Mouse (Mus musculus): Measurements from ENCODE around the gene Rab5c. TPM values are rescaled to one million over a fixed set of nuclear protein-coding genes. Genes with fewer than 3 reads are reported as not detected.
A peak's percentile ranks its signal among the peaks of the same experiment; 100 is the strongest.

Rab5c gene
- polyA plus RNA-seq, 1 experiment from 2014 or later: 26.1 TPM

- H3K9me3 ChIP-seq: no peaks in the 10 kb centered on the region
- peak overlapping the region; percentile 46 for H3K4me2 ChIP-seq (replicated peaks)
- peaks cover 29% of the 10 kb centered on the region for H3K36me3 ChIP-seq
- 0 out of 2 replicates have a peak overlapping the region, but pooled peaks have one; percentile 9 for H3K4me3 ChIP-seq (replicated peaks)
- WGBS: 49% methylated on average over 7 of the region's 7 CpGs
- no peak overlapping the region for H3K9ac ChIP-seq
- no peaks in the 10 kb centered on the region for H3K27me3 ChIP-seq (replicated peaks)
- no peak for ATAC-seq
- H3K27ac ChIP-seq: no peak overlapping the region
- H3K4me1 ChIP-seq (replicated peaks): peaks cover 19% of the 10 kb centered on the region; the same call in 1 of the 2 replicates
Observed at GRCm38 (mm10) chr11:100702906-100703305, 35.1 kb downstream of the Rab5c start.

DNA sequence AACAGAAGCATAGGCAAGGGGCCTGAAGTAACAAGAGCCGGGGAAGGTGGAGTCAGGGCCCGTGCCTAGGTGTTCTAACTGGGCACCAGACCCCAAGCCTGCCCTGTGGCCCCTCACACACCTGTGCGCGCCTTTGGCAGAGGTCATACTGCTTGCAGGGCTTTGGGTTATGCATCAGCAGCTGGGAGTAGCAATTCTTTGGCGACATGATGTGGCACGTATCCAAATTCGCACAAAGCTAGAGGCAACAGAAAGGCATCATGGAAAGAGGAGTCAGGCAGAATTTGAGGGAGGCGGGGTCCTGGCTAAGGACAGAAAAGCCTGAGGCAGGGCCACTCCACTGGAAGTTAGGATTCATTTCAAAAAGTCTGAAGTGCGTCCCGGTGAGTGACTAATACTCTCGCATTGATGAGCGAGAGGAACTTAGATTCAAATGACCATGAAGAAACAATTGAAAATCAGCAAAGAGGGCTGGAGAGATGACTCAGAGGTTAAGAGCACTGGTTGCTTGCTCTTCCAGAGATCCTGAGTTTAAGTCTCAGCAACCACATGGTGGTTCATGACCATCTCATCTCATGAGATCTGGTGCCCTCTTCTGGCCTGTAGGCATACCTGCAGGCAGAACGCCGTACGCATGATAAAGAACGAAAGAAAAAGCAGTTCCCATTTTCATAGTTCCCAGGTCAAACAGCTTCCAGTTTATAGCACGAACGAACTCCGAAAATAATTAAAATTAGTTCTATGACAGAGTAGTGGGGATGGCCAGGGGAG lies 35.7 kb downstream of the Rab5c start:
- 0 out of 2 replicates have a peak overlapping the region, but pooled peaks have one; percentile 9 for H3K4me3 ChIP-seq (replicated peaks)
- no peak overlapping the region for H3K9ac ChIP-seq
- no peak overlapping the region for H3K27ac ChIP-seq
- ATAC-seq: peak; percentile 66
- H3K4me1 ChIP-seq (replicated peaks): peaks cover 19% of the 10 kb centered on the region; the same call in 1 of the 2 replicates
- no peaks in the 10 kb centered on the region for H3K9me3 ChIP-seq
- no peaks in the 10 kb centered on the region for H3K27me3 ChIP-seq (replicated peaks)
- 39% methylated on average over 19 of the region's 19 CpGs for WGBS
- H3K4me2 ChIP-seq (replicated peaks): peak overlapping the region; percentile 46
- H3K36me3 ChIP-seq: peaks cover 24% of the 10 kb centered on the region

GRCm38 (mm10) chr11:100701301-100701700 lies 36.7 kb downstream of the Rab5c start:
- Histone ChIP-seq H3K9ac (no peak overlapping the region), H3K4me2 (replicated peaks) (peak overlapping the region; percentile 52), H3K4me3 (replicated peaks) (peak overlapping the region; percentile 14), H3K9me3 (no peaks in the 10 kb centered on the region), H3K27ac (no peak overlapping the region), H3K4me1 (replicated peaks) (peaks cover 19% of the 10 kb centered on the region; the same call in 1 of the 2 replicates), H3K27me3 (replicated peaks) (no peaks in the 10 kb centered on the region), H3K36me3 (peaks cover 16% of the 10 kb centered on the region)
- no peak for ATAC-seq
- 9% methylated on average over 14 of the region's 14 CpGs for WGBS

GRCm38 (mm10) chr11:100700710-100701109 lies 37.3 kb downstream of the Rab5c start:
- 77% methylated on average over 3 of the region's 3 CpGs for WGBS
- no peak overlapping the region for H3K9ac ChIP-seq
- H3K4me2 ChIP-seq (replicated peaks): peak overlapping the region; percentile 52; the same call in 1 of the 2 replicates
- H3K36me3 ChIP-seq: peaks cover 11% of the 10 kb centered on the region
- no peaks in the 10 kb centered on the region for H3K9me3 ChIP-seq
- no peak for ATAC-seq
- no peak overlapping the region for H3K4me3 ChIP-seq (replicated peaks)
- H3K27me3 ChIP-seq (replicated peaks): no peaks in the 10 kb centered on the region
- H3K4me1 ChIP-seq (replicated peaks): peaks cover 19% of the 10 kb centered on the region; the same call in 1 of the 2 replicates
- no peak overlapping the region for H3K27ac ChIP-seq

GRCm38 (mm10) chr11:100697921-100698320 lies 40.1 kb downstream of the Rab5c start:
- no peak for ATAC-seq
- WGBS: 75% methylated on average over 7 of the region's 7 CpGs
- H3K4me3 ChIP-seq (replicated peaks): no peak overlapping the region
- no peak overlapping the region for H3K27ac ChIP-seq
- no peak overlapping the region for H3K4me2 ChIP-seq (replicated peaks)
- H3K36me3 ChIP-seq: no peaks in the 10 kb centered on the region
- no peaks in the 10 kb centered on the region for H3K9me3 ChIP-seq
- peaks cover 14% of the 10 kb centered on the region; the same call in 1 of the 2 replicates for H3K4me1 ChIP-seq (replicated peaks)
- H3K27me3 ChIP-seq (replicated peaks): no peaks in the 10 kb centered on the region
- H3K9ac ChIP-seq: no peak overlapping the region

DNA sequence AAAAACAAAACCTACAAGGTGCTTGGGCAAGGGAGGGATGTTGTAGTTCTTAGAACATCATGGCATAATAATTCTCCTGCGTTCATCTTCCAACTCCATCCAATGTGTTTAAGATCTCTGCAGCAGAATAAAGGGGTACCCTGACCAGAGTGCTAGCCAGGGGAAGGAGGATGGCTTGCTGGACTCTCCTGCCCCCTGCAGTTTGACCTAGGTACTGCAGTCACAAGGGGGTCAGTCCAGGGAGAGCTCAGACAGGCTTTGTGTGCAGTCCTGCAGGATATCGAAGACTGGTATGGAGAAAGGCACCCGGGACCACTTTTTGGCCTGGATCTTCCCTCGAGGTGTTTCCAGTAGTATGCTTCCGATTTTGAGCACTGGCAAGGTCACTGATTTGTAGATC lies 43.1 kb downstream of the Rab5c start:
- Histone ChIP-seq H3K27me3 (replicated peaks) (peaks cover 5% of the 10 kb centered on the region; the same call in 1 of the 2 replicates), H3K9me3 (no peaks in the 10 kb centered on the region), H3K9ac (no peak overlapping the region), H3K4me1 (replicated peaks) (peaks cover 10% of the 10 kb centered on the region; the same call in 1 of the 2 replicates), H3K27ac (no peak overlapping the region), H3K4me2 (replicated peaks) (no peak overlapping the region), H3K36me3 (no peaks in the 10 kb centered on the region), H3K4me3 (replicated peaks) (no peak overlapping the region)
- 38% methylated on average over 5 of the region's 5 CpGs for WGBS
- ATAC-seq: no peak

GRCm38 (mm10) chr11:100693154-100693553 lies 44.9 kb downstream of the Rab5c start:
- no peak overlapping the region for H3K27ac ChIP-seq
- peaks cover 10% of the 10 kb centered on the region; the same call in 1 of the 2 replicates for H3K4me1 ChIP-seq (replicated peaks)
- H3K4me3 ChIP-seq (replicated peaks): no peak overlapping the region
- ATAC-seq: no peak
- 23% methylated on average over 5 of the region's 5 CpGs for WGBS
- H3K27me3 ChIP-seq (replicated peaks): peaks cover 5% of the 10 kb centered on the region; the same call in 1 of the 2 replicates
- no peaks in the 10 kb centered on the region for H3K36me3 ChIP-seq
- no peaks in the 10 kb centered on the region for H3K9me3 ChIP-seq
- no peak overlapping the region for H3K4me2 ChIP-seq (replicated peaks)
- no peak overlapping the region for H3K9ac ChIP-seq

- Histone ChIP-seq H3K4me2 (replicated peaks) (peak within 1 kb of the TSS; percentile 71), H3K36me3 (no peaks in the 10 kb centered on the region), H3K27ac (no peak within 1 kb of the TSS), H3K4me1 (replicated peaks) (peaks cover 10% of the 10 kb centered on the region; the same call in 1 of the 2 replicates), H3K4me3 (replicated peaks) (peak within 1 kb of the TSS; percentile 30), H3K9ac (peak within 1 kb of the TSS; percentile 24; the same call in 1 of the 2 replicates), H3K27me3 (replicated peaks) (peaks cover 5% of the 10 kb centered on the region; the same call in 1 of the 2 replicates), H3K9me3 (no peaks in the 10 kb centered on the region)
- WGBS: under 1% methylated on average over 23 of the region's 23 CpGs
- peak; percentile 68 for ATAC-seq
Observed at GRCm38 (mm10) chr11:100692164-100692616, 45.8 kb downstream of the Rab5c start, which contains the start of gene Zfp385c. Gene Zfp385c, minus strand, starts transcription at chr11:100692455.

- H3K4me1 ChIP-seq (replicated peaks): peaks cover 10% of the 10 kb centered on the region; the same call in 1 of the 2 replicates
- H3K9ac ChIP-seq: no peak overlapping the region
- H3K4me3 ChIP-seq (replicated peaks): no peak overlapping the region
- no peak overlapping the region for H3K27ac ChIP-seq
- no peaks in the 10 kb centered on the region for H3K36me3 ChIP-seq
- H3K9me3 ChIP-seq: no peaks in the 10 kb centered on the region
- 61% methylated on average over 7 of the region's 7 CpGs for WGBS
- ATAC-seq: no peak
- peaks cover 5% of the 10 kb centered on the region; the same call in 1 of the 2 replicates for H3K27me3 ChIP-seq (replicated peaks)
- no peak overlapping the region for H3K4me2 ChIP-seq (replicated peaks)
Observed at GRCm38 (mm10) chr11:100690389-100690788, 47.6 kb downstream of the Rab5c start.

DNA sequence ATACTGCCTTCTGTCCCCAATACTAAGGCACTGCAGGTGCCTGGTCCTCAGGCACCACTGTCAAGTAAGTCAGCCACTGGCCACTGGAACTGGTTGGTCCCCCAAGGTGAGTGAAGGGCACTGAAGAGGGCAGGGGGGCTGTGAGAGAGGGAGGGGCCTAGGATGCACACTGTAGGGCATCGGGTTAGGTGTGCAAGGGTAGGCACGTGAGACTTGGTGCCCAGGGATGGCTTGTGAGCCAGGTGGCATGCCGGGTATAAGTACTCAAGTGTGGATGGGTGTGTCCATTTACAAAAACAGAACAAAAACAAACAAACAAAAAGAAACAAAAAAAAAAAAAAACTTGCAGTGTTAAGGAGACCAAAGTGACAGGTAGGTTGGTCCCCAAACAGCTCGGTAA lies 49.6 kb downstream of the Rab5c start:
- Histone ChIP-seq H3K4me1 (replicated peaks) (peaks cover 10% of the 10 kb centered on the region; the same call in 1 of the 2 replicates), H3K4me2 (replicated peaks) (no peak overlapping the region), H3K4me3 (replicated peaks) (no peak overlapping the region), H3K36me3 (no peaks in the 10 kb centered on the region), H3K9me3 (no peaks in the 10 kb centered on the region), H3K27ac (no peak overlapping the region), H3K9ac (no peak overlapping the region), H3K27me3 (replicated peaks) (peaks cover 5% of the 10 kb centered on the region; the same call in 1 of the 2 replicates)
- no peak for ATAC-seq
- 74% methylated on average over 4 of the region's 4 CpGs for WGBS

GRCm38 (mm10) chr11:100687265-100687664 lies 50.8 kb downstream of the Rab5c start:
- no peaks in the 10 kb centered on the region for H3K9me3 ChIP-seq
- ATAC-seq: no peak
- peaks cover 8% of the 10 kb centered on the region; the same call in 1 of the 2 replicates for H3K4me1 ChIP-seq (replicated peaks)
- no peak overlapping the region for H3K27ac ChIP-seq
- H3K4me2 ChIP-seq (replicated peaks): no peak overlapping the region
- no peak overlapping the region for H3K4me3 ChIP-seq (replicated peaks)
- peaks cover 5% of the 10 kb centered on the region; the same call in 1 of the 2 replicates for H3K27me3 ChIP-seq (replicated peaks)
- WGBS: 75% methylated on average over 7 of the region's 7 CpGs
- H3K36me3 ChIP-seq: no peaks in the 10 kb centered on the region
- H3K9ac ChIP-seq: no peak overlapping the region

- no peaks in the 10 kb centered on the region for H3K36me3 ChIP-seq
- H3K4me2 ChIP-seq (replicated peaks): no peak overlapping the region
- H3K27me3 ChIP-seq (replicated peaks): no peaks in the 10 kb centered on the region
- WGBS: 87% methylated on average over 2 of the region's 3 CpGs
- no peak for ATAC-seq
- H3K4me3 ChIP-seq (replicated peaks): no peak overlapping the region
- no peak overlapping the region for H3K9ac ChIP-seq
- no peak overlapping the region for H3K27ac ChIP-seq
- no peaks in the 10 kb centered on the region for H3K4me1 ChIP-seq (replicated peaks)
- no peaks in the 10 kb centered on the region for H3K9me3 ChIP-seq
Observed at GRCm38 (mm10) chr11:100685371-100685770, 52.6 kb downstream of the Rab5c start.

All from intestine, embryonic 15.5 days (tissue).